Mouse (Mus musculus): ENCODE measurements at regions not wholly inside any gene's neighbourhood (a gene's known extent, or its start where the extent isn't known, plus 50 kb on each side); places are given as distances from the start of the nearest gene placed in this dataset.

DNA sequence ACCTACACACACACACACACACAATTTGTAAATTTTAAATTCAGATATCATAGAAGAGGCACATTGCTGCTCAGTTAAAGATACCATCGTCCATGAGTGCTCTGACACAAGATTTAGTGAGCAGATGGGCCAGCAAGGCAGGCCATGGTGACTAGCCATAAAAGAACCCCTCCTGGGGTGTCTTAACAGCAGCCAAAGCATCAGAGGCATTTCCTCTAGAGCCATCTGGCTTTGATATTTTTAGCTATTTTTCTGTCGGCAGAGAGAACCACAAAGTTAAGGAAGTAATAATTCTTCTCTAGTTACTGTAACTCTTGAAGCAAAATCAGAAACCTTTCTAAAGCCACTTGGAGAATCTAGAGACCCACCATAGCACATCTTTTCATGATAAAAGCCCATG is 204.5 kb upstream of the Plscr5 start:
- TF ChIP-seq CTCF (IDR thresholded peaks at IDR 0.05) (no peak), EP300 (IDR thresholded peaks at IDR 0.05) (no peak)

Measured in lung, postnatal 0 days (tissue).